Mouse (Mus musculus): ENCODE results near the gene Manf.

The Manf gene

GRCm38 (mm10) chr9:106889321-106889720 is 2.5 kb downstream of the Manf start:
- Histone ChIP-seq H3K4me1 (replicated peaks; ENCODE audit: low read depth, low read length) (peaks cover 63% of the 10 kb centered on the region), H3K4me3 (replicated peaks; ENCODE audit: low read length) (peak overlapping the region; percentile 99; the same call in 1 of the 2 replicates), H3K27me3 (ENCODE audit: insufficient read depth, low read length) (peaks cover 14% of the 10 kb centered on the region), H3K36me3 (ENCODE audit: insufficient read depth, low read length) (peaks cover 50% of the 10 kb centered on the region), H3K9me3 (ENCODE audit: low read length) (no peaks in the 10 kb centered on the region)
- TF ChIP-seq NANOG (IDR thresholded peaks at IDR 0.05; ENCODE audit: borderline replicate concordance, low read length) (no peak), POU5F1 (IDR thresholded peaks at IDR 0.05; ENCODE audit: borderline replicate concordance, low read length) (no peak), CTCF (conservative IDR thresholded peaks at IDR 0.05; ENCODE audit: low read length) (no peak)

- Histone ChIP-seq H3K36me3 (ENCODE audit: insufficient read depth, low read length) (peaks cover 60% of the 10 kb centered on the region), H3K27me3 (ENCODE audit: insufficient read depth, low read length) (peaks cover 14% of the 10 kb centered on the region), H3K4me1 (replicated peaks; ENCODE audit: low read depth, low read length) (peaks cover 69% of the 10 kb centered on the region), H3K4me3 (replicated peaks; ENCODE audit: low read length) (no peak overlapping the region), H3K9me3 (ENCODE audit: low read length) (no peaks in the 10 kb centered on the region)
- TF ChIP-seq POU5F1 (IDR thresholded peaks at IDR 0.05; ENCODE audit: borderline replicate concordance, low read length) (no peak), CTCF (conservative IDR thresholded peaks at IDR 0.05; ENCODE audit: low read length) (no peak), NANOG (IDR thresholded peaks at IDR 0.05; ENCODE audit: borderline replicate concordance, low read length) (no peak)
Observed at GRCm38 (mm10) chr9:106888346-106888745, 3.4 kb downstream of the Manf start.

- H3K4me1 ChIP-seq (replicated peaks; ENCODE audit: low read depth, low read length) = peaks cover 75% of the 10 kb centered on the region
- TF ChIP-seq CTCF (conservative IDR thresholded peaks at IDR 0.05; ENCODE audit: low read length) (no peak), POU5F1 (IDR thresholded peaks at IDR 0.05; ENCODE audit: borderline replicate concordance, low read length) (no peak), NANOG (IDR thresholded peaks at IDR 0.05; ENCODE audit: borderline replicate concordance, low read length) (no peak)
- peaks cover 73% of the 10 kb centered on the region for H3K36me3 ChIP-seq (ENCODE audit: insufficient read depth, low read length)
- H3K27me3 ChIP-seq (ENCODE audit: insufficient read depth, low read length) = peaks cover 14% of the 10 kb centered on the region
- peak within 1 kb of the TSS; percentile 88 for H3K4me3 ChIP-seq (replicated peaks; ENCODE audit: low read length)
- H3K9me3 ChIP-seq (ENCODE audit: low read length) = no peaks in the 10 kb centered on the region
Observed at GRCm38 (mm10) chr9:106886828-106887702, 4.7 kb downstream of the Manf start, which contains the start of gene Rbm15b. Gene Rbm15b, minus strand, starts transcription at chr9:106887428.

GRCm38 (mm10) chr9:106885901-106886731 is 5.7 kb downstream of the Manf start:
- Histone ChIP-seq H3K27me3 (ENCODE audit: insufficient read depth, low read length) (peaks cover 14% of the 10 kb centered on the region), H3K36me3 (ENCODE audit: insufficient read depth, low read length) (peaks cover 82% of the 10 kb centered on the region), H3K4me3 (replicated peaks; ENCODE audit: low read length) (peak overlapping the region; percentile 88), H3K4me1 (replicated peaks; ENCODE audit: low read depth, low read length) (peaks cover 81% of the 10 kb centered on the region), H3K9me3 (ENCODE audit: low read length) (no peaks in the 10 kb centered on the region)
- no peak for TF ChIP-seq NANOG (IDR thresholded peaks at IDR 0.05; ENCODE audit: borderline replicate concordance, low read length)
- no peak for TF ChIP-seq CTCF (conservative IDR thresholded peaks at IDR 0.05; ENCODE audit: low read length)
- TF ChIP-seq POU5F1 (IDR thresholded peaks at IDR 0.05; ENCODE audit: borderline replicate concordance, low read length) = no peak

- TF ChIP-seq NANOG (IDR thresholded peaks at IDR 0.05; ENCODE audit: borderline replicate concordance, low read length) = no peak
- peaks cover 14% of the 10 kb centered on the region for H3K27me3 ChIP-seq (ENCODE audit: insufficient read depth, low read length)
- peaks cover 72% of the 10 kb centered on the region for H3K4me1 ChIP-seq (replicated peaks; ENCODE audit: low read depth, low read length)
- no peaks in the 10 kb centered on the region for H3K9me3 ChIP-seq (ENCODE audit: low read length)
- H3K36me3 ChIP-seq (ENCODE audit: insufficient read depth, low read length) = peaks cover 83% of the 10 kb centered on the region
- H3K4me3 ChIP-seq (replicated peaks; ENCODE audit: low read length) = peak overlapping the region; percentile 88
Observed at GRCm38 (mm10) chr9:106884996-106885900, 6.5 kb downstream of the Manf start.

GRCm38 (mm10) chr9:106884306-106884705 is 7.5 kb downstream of the Manf start:
- Histone ChIP-seq H3K4me3 (replicated peaks; ENCODE audit: low read length) (peak overlapping the region; percentile 88), H3K36me3 (ENCODE audit: insufficient read depth, low read length) (peaks cover 82% of the 10 kb centered on the region), H3K27me3 (ENCODE audit: insufficient read depth, low read length) (peaks cover 14% of the 10 kb centered on the region), H3K9me3 (ENCODE audit: low read length) (no peaks in the 10 kb centered on the region), H3K4me1 (replicated peaks; ENCODE audit: low read depth, low read length) (peaks cover 63% of the 10 kb centered on the region)
- no peak for TF ChIP-seq CTCF (conservative IDR thresholded peaks at IDR 0.05; ENCODE audit: low read length)

- peaks cover 14% of the 10 kb centered on the region for H3K27me3 ChIP-seq (ENCODE audit: insufficient read depth, low read length)
- no peaks in the 10 kb centered on the region for H3K9me3 ChIP-seq (ENCODE audit: low read length)
- no peak for TF ChIP-seq NANOG (IDR thresholded peaks at IDR 0.05; ENCODE audit: borderline replicate concordance, low read length)
- TF ChIP-seq POU5F1 (IDR thresholded peaks at IDR 0.05; ENCODE audit: borderline replicate concordance, low read length) = no peak
- no peak for TF ChIP-seq CTCF (conservative IDR thresholded peaks at IDR 0.05; ENCODE audit: low read length)
- peaks cover 51% of the 10 kb centered on the region for H3K4me1 ChIP-seq (replicated peaks; ENCODE audit: low read depth, low read length)
- H3K36me3 ChIP-seq (ENCODE audit: insufficient read depth, low read length) = peaks cover 82% of the 10 kb centered on the region
- 0 out of 2 replicates have a peak overlapping the region, but pooled peaks have one; percentile 7 for H3K4me3 ChIP-seq (replicated peaks; ENCODE audit: low read length)
Observed at GRCm38 (mm10) chr9:106883085-106883484, 8.7 kb downstream of the Manf start.

Measured in E14TG2a.4 (cell line).